Mouse (Mus musculus) cerebellum, adult 11 months (tissue): ENCODE measurements at regions not wholly inside any gene's neighbourhood (a gene's known extent, or its start where the extent isn't known, plus 50 kb on each side); places are given as distances from the start of the nearest gene placed in this dataset.

Source experiments
- DNase-seq: peaks from one replicate; pipeline ENCODE4 v3.0.0; 2022

DNA sequence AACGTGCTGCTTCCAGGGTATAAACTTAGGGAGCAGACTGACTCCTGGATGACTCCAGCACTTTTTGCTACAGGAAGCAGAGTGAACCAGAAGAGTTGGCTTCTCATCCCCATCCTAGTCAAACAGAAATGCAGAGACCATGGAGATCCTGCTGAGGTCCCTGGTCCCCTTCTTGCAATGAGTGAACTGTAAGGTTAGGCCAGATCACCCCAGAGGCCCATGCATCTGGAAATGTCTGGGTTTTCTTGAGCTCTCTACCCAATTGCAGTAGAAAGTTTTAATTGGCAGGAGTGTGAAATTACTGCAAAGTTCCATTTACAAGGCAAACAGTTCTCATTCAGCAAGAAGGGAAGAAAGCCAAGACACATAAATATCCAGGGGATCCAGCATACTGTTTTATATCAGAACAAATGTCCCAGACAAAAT is 101.8 kb downstream of the Kctd12 start:
- DNase-seq, result no peak

GRCm38 (mm10) chr14:102878572-102878971 is 103.9 kb downstream of the Kctd12 start:
- no peak for DNase-seq

- no peak for DNase-seq
Measured at GRCm38 (mm10) chr14:102868160-102868559, 114.3 kb downstream of the Kctd12 start.

- no peak for DNase-seq
Measured at GRCm38 (mm10) chr14:102867697-102868096, 114.7 kb downstream of the Kctd12 start.

DNA sequence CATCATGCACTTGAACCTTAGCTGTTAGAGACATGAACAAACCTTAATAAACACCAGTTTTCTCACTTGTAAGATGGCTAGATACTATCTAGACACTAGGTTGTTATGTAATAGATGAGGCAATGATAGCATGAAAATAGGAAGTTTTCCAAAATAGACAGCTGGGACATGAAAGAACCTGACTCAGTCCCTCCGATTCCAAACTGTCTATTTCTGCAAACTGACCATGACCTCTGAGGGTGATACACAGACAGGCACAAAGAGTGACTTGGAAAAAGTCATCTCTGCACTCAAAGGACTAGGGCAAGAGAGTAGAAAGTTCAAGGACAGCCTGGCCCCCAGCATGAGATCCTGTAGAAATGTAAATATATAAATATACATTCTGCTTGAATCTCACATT is 115.9 kb downstream of the Kctd12 start:
- no peak for DNase-seq

DNA sequence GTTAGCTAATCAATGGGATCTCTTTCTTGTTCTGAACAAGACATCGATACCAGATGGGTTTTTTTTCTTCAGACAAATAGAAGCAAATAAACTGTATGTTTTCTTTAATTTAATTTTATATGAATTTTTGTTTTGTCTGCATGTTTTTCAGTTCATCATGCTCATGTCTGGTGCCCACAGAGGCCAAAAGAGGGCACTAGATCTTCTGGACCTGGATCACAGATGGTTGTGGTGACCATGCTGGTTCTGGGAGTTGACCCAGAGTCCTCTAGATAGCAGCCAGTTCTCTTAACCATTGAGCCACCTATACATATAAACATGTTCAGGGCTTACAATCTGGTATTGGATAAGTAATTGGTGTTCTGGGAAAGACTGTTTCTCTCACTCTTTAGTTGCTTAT is 120.7 kb downstream of the Kctd12 start:
- DNase-seq, result no peak

DNA sequence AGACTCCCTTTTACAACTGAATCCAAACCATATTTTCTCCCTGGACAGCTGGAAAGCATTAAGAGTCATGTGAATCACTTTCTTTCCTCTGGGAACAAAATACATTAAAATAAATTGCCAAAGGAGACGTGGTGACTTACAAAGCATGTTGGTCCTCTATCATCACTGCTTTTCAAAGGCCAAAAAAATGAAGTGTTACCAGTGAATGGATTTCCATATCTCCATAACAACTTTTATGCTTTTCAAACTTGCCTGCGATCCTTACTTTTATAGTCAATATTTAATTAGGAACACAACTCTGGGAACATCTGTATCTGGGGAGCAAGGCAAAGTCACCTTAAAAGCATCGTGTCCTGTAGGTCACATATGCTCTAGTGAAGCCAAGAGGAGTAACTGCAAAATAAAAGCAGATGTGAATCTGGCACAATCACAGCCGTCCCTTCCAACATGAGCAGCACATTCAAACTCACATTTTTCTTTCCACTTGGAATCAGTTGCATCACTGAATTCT is 123.0 kb downstream of the Kctd12 start:
- no peak for DNase-seq

- no peak for DNase-seq
Measured at GRCm38 (mm10) chr14:102855264-102855840, 127.1 kb downstream of the Kctd12 start.

DNA sequence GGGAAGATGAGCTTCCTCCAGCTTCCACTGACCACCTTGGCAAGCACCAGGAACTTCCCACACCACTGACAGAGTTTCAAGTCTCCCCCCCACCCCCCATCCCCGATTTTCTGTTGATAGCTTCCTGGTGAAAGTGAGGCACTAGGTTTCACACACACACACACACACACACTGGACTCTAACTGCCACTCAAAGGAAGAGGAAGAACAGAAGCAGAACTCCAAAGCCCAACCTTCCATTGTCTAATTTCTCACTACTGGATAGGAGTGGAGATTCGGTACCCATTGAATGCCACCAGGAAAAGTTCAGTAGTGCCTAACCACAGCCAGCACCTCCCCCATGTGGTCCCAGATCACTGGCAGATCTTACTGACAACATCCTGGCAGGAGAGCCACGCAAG is 138.7 kb downstream of the Kctd12 start:
- DNase-seq, result no peak

DNA sequence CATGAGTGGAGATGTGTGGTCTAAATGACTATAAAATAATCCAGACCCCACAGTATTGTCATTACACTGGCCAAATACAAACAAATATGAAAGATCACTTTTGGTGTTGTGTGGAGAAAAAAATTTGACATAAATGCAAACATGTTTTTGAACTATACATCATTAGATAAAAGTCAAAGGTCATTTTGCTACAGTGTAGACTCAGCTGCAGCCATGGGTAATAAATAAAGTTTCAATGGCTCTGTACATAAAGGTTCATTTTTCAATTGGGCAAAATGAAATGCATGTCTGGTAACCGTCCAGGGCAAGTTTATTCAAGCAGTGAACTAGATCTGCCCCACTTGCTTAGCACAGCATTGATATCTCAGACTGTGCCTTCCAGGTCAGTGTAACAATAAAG is 144.8 kb downstream of the Kctd12 start:
- DNase-seq, result no peak

- no peak for DNase-seq
Measured at GRCm38 (mm10) chr14:102835118-102835769, 147.2 kb downstream of the Kctd12 start.

DNA sequence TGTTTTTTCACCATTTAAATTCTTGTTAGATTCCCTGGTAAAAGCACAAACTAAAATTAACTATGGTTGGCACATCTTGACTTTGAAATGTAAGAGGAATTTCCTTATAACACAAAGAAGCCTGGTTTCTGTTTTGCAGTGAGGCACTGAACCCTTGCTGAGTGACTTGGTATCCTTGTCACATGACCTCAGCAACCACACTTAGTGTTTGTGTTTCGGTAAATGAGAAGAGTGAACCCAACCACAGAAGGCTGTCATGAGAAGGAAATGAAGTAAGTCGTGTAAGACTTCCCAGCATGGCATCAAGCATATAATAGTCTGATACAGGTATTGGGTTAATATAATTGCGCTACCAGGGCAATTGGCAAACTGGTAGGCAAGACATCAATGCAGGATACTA is 154.0 kb downstream of the Kctd12 start:
- no peak for DNase-seq

DNA sequence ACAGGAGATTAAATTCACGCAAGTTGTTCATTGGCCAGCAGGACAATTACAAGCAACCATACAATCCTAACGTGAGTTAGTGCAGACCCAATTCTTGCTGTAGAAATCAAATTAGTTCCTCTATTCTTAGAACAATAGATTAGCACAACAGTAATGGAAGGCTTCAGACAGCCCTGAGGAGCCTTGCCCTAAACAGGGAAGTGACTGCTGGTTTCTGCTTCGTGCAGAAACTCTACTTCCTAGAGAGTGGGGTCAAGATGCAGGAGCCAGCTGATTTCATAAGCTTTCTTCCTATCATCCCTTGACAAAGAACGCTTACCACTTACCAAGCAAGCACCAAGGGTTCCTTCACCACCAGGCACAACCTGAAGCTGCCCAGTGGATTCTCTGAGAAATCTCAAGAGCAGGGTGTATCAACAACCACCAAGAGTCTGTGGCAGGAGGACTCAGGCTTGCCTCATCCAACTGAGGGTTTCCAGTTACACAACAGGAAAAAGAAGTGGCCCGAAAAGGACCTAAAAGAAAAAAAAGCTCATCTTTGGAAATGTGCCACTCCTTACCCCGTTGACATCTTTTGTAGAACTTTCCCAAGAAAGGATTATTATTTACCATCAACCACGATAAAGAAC is 154.6 kb downstream of the Kctd12 start:
- DNase-seq, result no peak

DNA sequence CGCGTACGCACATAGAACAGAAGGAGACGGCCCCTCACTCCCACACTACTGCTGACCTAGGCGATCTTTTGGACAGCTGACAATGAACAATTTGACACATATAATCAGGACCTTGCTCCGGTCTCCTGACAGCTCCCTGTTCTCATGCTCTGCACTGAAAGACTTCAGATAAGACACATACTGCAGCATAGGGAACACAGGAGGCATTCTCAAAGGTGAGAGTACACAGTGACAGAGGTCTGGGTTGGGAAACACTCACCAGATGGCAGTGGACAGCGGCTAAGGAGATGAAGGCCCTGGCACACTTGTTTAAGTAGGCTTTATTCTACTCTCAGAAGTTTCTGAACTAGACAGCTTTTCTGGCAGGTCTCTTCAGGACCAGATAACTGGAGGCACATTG is 156.9 kb downstream of the Kctd12 start:
- DNase-seq, result no peak

GRCm38 (mm10) chr14:102820663-102821062 is 161.8 kb downstream of the Kctd12 start:
- DNase-seq, result no peak

DNA sequence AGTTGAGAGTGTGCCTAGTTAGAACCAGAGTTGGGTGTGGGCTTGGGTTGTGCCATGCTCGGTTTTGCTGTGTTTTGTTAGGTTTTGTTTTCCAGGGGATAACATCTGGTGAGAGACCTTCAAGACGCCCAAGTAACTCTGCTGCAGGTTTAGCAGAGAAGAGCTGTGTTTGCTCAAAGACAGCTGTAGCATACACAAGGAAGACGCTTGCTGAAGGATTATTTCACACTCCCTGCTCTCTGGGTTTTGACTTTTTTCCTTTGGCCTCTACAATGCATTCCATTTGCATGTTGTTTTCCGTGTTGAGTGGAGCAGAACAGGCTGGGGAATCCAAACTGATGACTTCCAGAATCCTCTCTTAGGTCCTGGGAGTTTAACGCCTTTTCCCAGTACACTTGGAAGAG is 170.8 kb downstream of the Kctd12 start:
- no peak for DNase-seq

GRCm38 (mm10) chr14:102811022-102811421 is 171.4 kb downstream of the Kctd12 start:
- DNase-seq, result no peak

DNA sequence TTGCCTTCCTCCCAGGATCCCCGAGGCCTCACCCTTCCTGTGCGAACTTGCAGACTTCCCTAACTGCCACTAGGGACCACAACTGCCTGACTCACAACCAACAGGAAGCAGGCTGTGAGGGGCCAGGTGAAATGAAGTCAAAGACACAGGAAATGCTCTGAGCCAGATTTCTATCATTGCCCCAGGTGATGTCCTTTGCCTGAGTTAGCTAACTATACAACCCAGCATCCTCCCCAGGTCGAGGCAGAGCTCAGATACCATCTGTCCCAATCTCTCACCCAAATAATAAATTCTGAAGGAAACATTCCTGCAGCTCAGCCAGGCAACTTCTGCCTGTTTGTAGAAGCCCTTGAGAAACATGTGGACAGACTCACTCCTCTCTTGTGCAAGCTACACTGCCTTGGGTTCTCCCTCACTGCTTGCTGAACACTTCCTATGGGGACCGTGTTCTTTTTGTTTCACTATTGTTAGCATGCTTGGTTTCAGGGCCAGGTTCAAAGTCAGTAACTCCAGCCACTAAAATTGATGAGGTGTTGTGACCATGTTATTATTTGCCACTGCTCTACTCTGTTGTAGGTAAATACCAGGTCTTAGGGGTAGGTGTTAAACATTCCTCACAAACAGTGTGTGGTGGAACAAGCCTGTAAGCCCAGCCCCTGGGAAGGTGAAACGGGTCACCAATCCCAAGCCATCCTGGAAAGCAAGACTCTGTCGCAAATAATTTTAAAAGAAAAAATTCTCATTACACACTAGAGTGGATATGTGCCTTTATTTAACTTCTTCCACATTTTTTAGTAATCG is 172.1 kb downstream of the Kctd12 start:
- no peak for DNase-seq

GRCm38 (mm10) chr14:102805936-102806923 is 176.2 kb downstream of the Kctd12 start:
- no peak for DNase-seq

GRCm38 (mm10) chr14:102795676-102796075 is 186.8 kb downstream of the Kctd12 start:
- no peak for DNase-seq

DNA sequence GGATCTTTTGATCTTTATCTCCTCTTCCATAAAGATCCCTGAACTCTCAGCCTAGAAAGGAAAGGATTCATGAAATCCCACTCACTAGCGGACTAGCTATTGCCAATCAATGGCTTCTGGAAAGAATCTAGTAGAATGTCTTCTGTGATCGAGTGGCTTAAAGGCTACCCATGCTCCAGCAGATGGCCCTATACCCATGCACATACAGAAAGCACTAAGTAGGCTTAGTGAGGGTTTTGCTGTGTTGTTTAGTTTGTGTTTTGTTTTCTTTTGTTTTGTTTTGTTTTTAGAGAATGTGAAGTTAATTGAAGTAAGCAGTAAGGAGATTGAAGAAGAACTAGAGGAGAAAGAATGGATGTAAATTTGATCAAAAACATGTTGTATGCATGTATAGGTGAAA is 187.5 kb downstream of the Kctd12 start:
- DNase-seq, result no peak

- no peak for DNase-seq
Measured at GRCm38 (mm10) chr14:102793753-102794152, 188.7 kb downstream of the Kctd12 start.
